13 mouse cellular contexts compared by ENCODE assay signal in the genomic region with DNA sequence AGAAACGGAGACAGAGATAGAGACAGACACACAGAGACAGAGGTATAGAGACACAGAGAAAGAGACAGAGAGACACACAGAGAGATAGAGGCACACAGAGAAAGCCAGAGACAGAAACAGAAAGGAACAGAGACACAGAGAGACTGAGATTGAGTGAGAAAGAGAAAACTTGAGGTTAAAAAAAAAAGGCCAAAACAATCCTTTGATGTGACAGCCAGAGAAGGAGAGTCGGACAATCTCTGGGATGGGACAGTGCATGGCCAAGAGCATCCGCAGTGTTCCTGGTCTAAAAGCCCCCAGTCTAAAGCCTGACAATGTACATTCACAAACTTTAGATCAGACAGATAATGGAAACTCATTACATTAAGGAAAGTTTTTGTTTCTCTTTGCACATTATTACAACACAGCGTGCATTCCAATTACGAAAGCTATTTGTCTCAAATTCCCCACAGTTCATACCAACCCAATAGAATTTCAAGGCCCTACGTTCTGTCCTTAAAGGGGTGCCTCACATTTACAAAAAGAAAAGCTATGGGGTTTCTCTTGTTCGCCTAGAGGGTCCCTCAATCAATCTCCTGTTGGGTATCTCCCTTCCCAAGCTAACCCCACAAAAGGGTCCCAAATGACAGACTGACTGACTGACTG. TPM values are rescaled to one million over a fixed set of nuclear protein-coding genes. Genes with fewer than 3 reads are reported as not detected.
DNase-seq lines count a peak whose midpoint lies in the region; ATAC-seq and TF ChIP-seq lines count a peak whose summit lies in the region.
"Had no signal": no experiment of that assay in that cellular context is flagged by ENCODE, and none has a peak within 500 bp of the region (broad histone marks: within the 10 kb centered on the region; RNA-seq: fewer than 3 reads in every experiment).

No protein-coding gene starts in this region.

- H3K27me3 ChIP-seq in heart, postnatal 0 days (ENCODE audit: control insufficient read depth, insufficient read depth, low read length), result no peaks in the 10 kb centered on the region
- no peaks in the 10 kb centered on the region for H3K27me3 ChIP-seq in heart, embryonic 11.5 days (ENCODE audit: control insufficient read depth, insufficient read depth, low read length)
- no peaks in the 10 kb centered on the region for H3K27me3 ChIP-seq in spleen, adult 2 months (ENCODE audit: control insufficient read depth, insufficient read depth, low read length)
- H3K27me3 ChIP-seq in embryonic facial prominence, embryonic 13.5 days, result no peaks in the 10 kb centered on the region
- H3K27me3 ChIP-seq in stomach, embryonic 15.5 days (replicated peaks), result no peaks in the 10 kb centered on the region
- H3K27me3 ChIP-seq in midbrain, embryonic 11.5 days (ENCODE audit: control insufficient read depth, insufficient read depth, low read length), result no peaks in the 10 kb centered on the region
- H3K27me3 ChIP-seq: hindbrain, embryonic 12.5 days; liver, embryonic 15.5 days had no signal

- 80% methylated on average over 7 of the region's 7 CpGs for WGBS in heart, postnatal 0 days
- WGBS in heart, embryonic 11.5 days (ENCODE audit: insufficient replicate concordance), result 75% methylated on average over 7 of the region's 7 CpGs
- WGBS in spleen, adult 2 months, result 65% methylated on average over 7 of the region's 7 CpGs
- WGBS in embryonic facial prominence, embryonic 13.5 days, result 75% methylated on average over 7 of the region's 7 CpGs
- 80% methylated on average over 7 of the region's 7 CpGs for WGBS in stomach, embryonic 15.5 days
- WGBS in midbrain, embryonic 11.5 days, result 86% methylated on average over 7 of the region's 7 CpGs

- H3K4me3 ChIP-seq in heart, postnatal 0 days (ENCODE audit: low read depth, low read length), result 0 out of 2 replicates have a peak overlapping the region, but pooled peaks have one; percentile 1
- no peak overlapping the region for H3K4me3 ChIP-seq in heart, embryonic 11.5 days (ENCODE audit: low read depth, low read length)
- no peak overlapping the region for H3K4me3 ChIP-seq in spleen, adult 2 months (ENCODE audit: extremely low read depth, insufficient read depth, insufficient read length)
- H3K4me3 ChIP-seq in embryonic facial prominence, embryonic 13.5 days, result no peak overlapping the region
- no peak overlapping the region for H3K4me3 ChIP-seq in stomach, embryonic 15.5 days (replicated peaks)
- no peak overlapping the region for H3K4me3 ChIP-seq in midbrain, embryonic 11.5 days (ENCODE audit: low read depth, low read length)
- no peak overlapping the region for H3K4me3 ChIP-seq in layer of hippocampus, adult 2 months
- H3K4me3 ChIP-seq: hindbrain, embryonic 12.5 days; liver, embryonic 15.5 days had no signal

- H3K4me1 ChIP-seq in heart, postnatal 0 days (ENCODE audit: control insufficient read depth, insufficient read depth), result no peaks in the 10 kb centered on the region
- no peaks in the 10 kb centered on the region for H3K4me1 ChIP-seq in heart, embryonic 11.5 days (ENCODE audit: control insufficient read depth, insufficient read depth, low read length)
- H3K4me1 ChIP-seq in spleen, adult 2 months (ENCODE audit: control insufficient read depth, insufficient read depth, insufficient read length), result peaks cover 16% of the 10 kb centered on the region
- H3K4me1 ChIP-seq in embryonic facial prominence, embryonic 13.5 days, result peaks cover 22% of the 10 kb centered on the region
- peaks cover 11% of the 10 kb centered on the region; the same call in 1 of the 2 replicates for H3K4me1 ChIP-seq in stomach, embryonic 15.5 days
- H3K4me1 ChIP-seq in midbrain, embryonic 11.5 days (ENCODE audit: control insufficient read depth, insufficient read depth, low read length), result no peaks in the 10 kb centered on the region

- no peak overlapping the region for H3K9ac ChIP-seq in heart, postnatal 0 days (replicated peaks; ENCODE audit: low read depth, low read length)
- H3K9ac ChIP-seq in heart, embryonic 11.5 days (ENCODE audit: low read depth, low read length), result no peak overlapping the region
- no peak overlapping the region for H3K9ac ChIP-seq in embryonic facial prominence, embryonic 13.5 days
- H3K9ac ChIP-seq in stomach, embryonic 15.5 days, result no peak overlapping the region
- H3K9ac ChIP-seq in midbrain, embryonic 11.5 days (ENCODE audit: low read length), result no peak overlapping the region
- H3K9ac ChIP-seq: hindbrain, embryonic 12.5 days; liver, embryonic 15.5 days had no signal

- no peak for TF ChIP-seq POLR2A in spleen, adult 2 months (IDR thresholded peaks at IDR 0.05; ENCODE audit: low read depth, low read length)

- H3K36me3 ChIP-seq in heart, postnatal 0 days (replicated peaks; ENCODE audit: control insufficient read depth, insufficient read depth, low read length), result peaks cover 13% of the 10 kb centered on the region
- H3K36me3 ChIP-seq in heart, embryonic 11.5 days (ENCODE audit: control insufficient read depth, insufficient read depth, low read length), result peaks cover 14% of the 10 kb centered on the region
- peaks cover 11% of the 10 kb centered on the region for H3K36me3 ChIP-seq in spleen, adult 2 months (ENCODE audit: control insufficient read depth, insufficient read depth, low read length)
- peaks cover 32% of the 10 kb centered on the region for H3K36me3 ChIP-seq in embryonic facial prominence, embryonic 13.5 days
- peaks cover 17% of the 10 kb centered on the region; the same call in 1 of the 2 replicates for H3K36me3 ChIP-seq in stomach, embryonic 15.5 days
- H3K36me3 ChIP-seq in midbrain, embryonic 11.5 days (ENCODE audit: control insufficient read depth, insufficient read depth, low read length), result no peaks in the 10 kb centered on the region

- ATAC-seq in heart, postnatal 0 days (ENCODE audit: insufficient read depth, low read depth), result no peak
- ATAC-seq in heart, embryonic 11.5 days (replicated peaks; ENCODE audit: insufficient number of reproducible peaks, low FRiP score, low TSS enrichment), result no peak
- no peak for ATAC-seq in embryonic facial prominence, embryonic 13.5 days (ENCODE audit: insufficient number of reproducible peaks, insufficient read depth, low FRiP score, low TSS enrichment, low read depth)
- no peak for ATAC-seq in stomach, embryonic 15.5 days (ENCODE audit: insufficient read depth, low FRiP score, low read depth)
- no peak for ATAC-seq in midbrain, embryonic 11.5 days (ENCODE audit: low FRiP score)

- no peak for TF ChIP-seq EP300 in heart, postnatal 0 days (IDR thresholded peaks at IDR 0.05; ENCODE audit: low read depth)

- H3K27ac ChIP-seq in heart, postnatal 0 days (ENCODE audit: low read depth), result peak overlapping the region; percentile 48; the same call in 1 of the 2 replicates
- H3K27ac ChIP-seq in heart, embryonic 11.5 days (ENCODE audit: low read depth, low read length), result no peak overlapping the region
- peak overlapping the region; percentile 88 for H3K27ac ChIP-seq in spleen, adult 2 months (ENCODE audit: insufficient read depth, low read length)
- 0 out of 2 replicates have a peak overlapping the region, but pooled peaks have one; percentile 51 for H3K27ac ChIP-seq in embryonic facial prominence, embryonic 13.5 days
- H3K27ac ChIP-seq in stomach, embryonic 15.5 days, result peak overlapping the region; percentile 7; the same call in 1 of the 2 replicates
- no peak overlapping the region for H3K27ac ChIP-seq in midbrain, embryonic 11.5 days (ENCODE audit: low read depth, low read length)
- no peak overlapping the region; the same call in 1 of the 2 replicates for H3K27ac ChIP-seq in layer of hippocampus, adult 2 months
- H3K27ac ChIP-seq: hindbrain, embryonic 12.5 days; liver, embryonic 15.5 days had no signal

- no peak for TF ChIP-seq CTCF in heart, postnatal 0 days (IDR thresholded peaks at IDR 0.05; ENCODE audit: low read depth)
- TF ChIP-seq CTCF in spleen, adult 2 months (IDR thresholded peaks at IDR 0.05; ENCODE audit: extremely low read depth, insufficient read depth, insufficient read length, insufficient replicate concordance), result no peak
- no peak for TF ChIP-seq CTCF in layer of hippocampus, adult 2 months (conservative IDR thresholded peaks at IDR 0.05)

- peak overlapping the region; percentile 31; the same call in 1 of the 2 replicates for H3K4me2 ChIP-seq in heart, postnatal 0 days (ENCODE audit: low read depth, low read length)
- H3K4me2 ChIP-seq in heart, embryonic 11.5 days, result no peak overlapping the region
- H3K4me2 ChIP-seq in embryonic facial prominence, embryonic 13.5 days, result no peak overlapping the region
- H3K4me2 ChIP-seq in stomach, embryonic 15.5 days, result no peak overlapping the region
- no peak overlapping the region for H3K4me2 ChIP-seq in midbrain, embryonic 11.5 days
- H3K4me2 ChIP-seq: hindbrain, embryonic 12.5 days; liver, embryonic 15.5 days had no signal

- no peak for DNase-seq in heart, postnatal 0 days (ENCODE audit: low spot score)
- no peak for DNase-seq in spleen, adult 2 months (ENCODE audit: low read depth in 1 of 2, low spot score in 2 of 2)
- no peak for DNase-seq in spleen, postnatal 14 days (ENCODE audit: low spot score in 2 of 2)
- no peak for DNase-seq in midbrain, embryonic 11.5 days (ENCODE audit: low spot score, missing footprints)
- no peak for DNase-seq in layer of hippocampus, adult 2 months (ENCODE audit: low spot score in 2 of 2)
- DNase-seq: cerebellum, adult 2 months; layer of hippocampus, postnatal 36 days; thymus, postnatal 4 days had no signal

- H3K9me3 ChIP-seq in heart, postnatal 0 days (replicated peaks; ENCODE audit: control insufficient read depth, low read length), result no peaks in the 10 kb centered on the region
- no peaks in the 10 kb centered on the region for H3K9me3 ChIP-seq in heart, embryonic 11.5 days (replicated peaks; ENCODE audit: control insufficient read depth, low read length)
- no peaks in the 10 kb centered on the region for H3K9me3 ChIP-seq in embryonic facial prominence, embryonic 13.5 days
- H3K9me3 ChIP-seq in stomach, embryonic 15.5 days, result no peaks in the 10 kb centered on the region
- H3K9me3 ChIP-seq in midbrain, embryonic 11.5 days (ENCODE audit: control insufficient read depth, low read length), result no peaks in the 10 kb centered on the region
- H3K9me3 ChIP-seq: hindbrain, embryonic 12.5 days; liver, embryonic 15.5 days had no signal

RNA-seq across cellular contexts. Expression of gene Arid5b, which starts 39.0 kb away (rescaled TPM):
- total RNA-seq in heart, postnatal 0 days (2014; rRNA removed; ENCODE audit: low replicate concordance), result 14.5 and 24.2 TPM in 2 replicates
- 11.4 and 16.7 TPM in 2 replicates for polyA plus RNA-seq in heart, postnatal 0 days (2015; fragmentation: Nextera tagmentation; extraction: Ambion mirVana)
- 20.6 and 21.1 TPM in 2 replicates for polyA plus RNA-seq in heart, embryonic 11.5 days (2014; fragmentation: Nextera tagmentation; extraction: Ambion mirVana)
- 4.5 and 5.5 TPM in 2 replicates for polyA plus RNA-seq in spleen, adult 2 months (2012; rRNA removed)
- polyA plus RNA-seq in embryonic facial prominence, embryonic 13.5 days (2015; fragmentation: Nextera tagmentation; extraction: Ambion mirVana), result 63.7 and 64.8 TPM in 2 replicates
- 32.3 and 33.1 TPM in 2 replicates for polyA plus RNA-seq in stomach, embryonic 15.5 days (2015; fragmentation: Nextera tagmentation; extraction: Ambion mirVana)
- 13.4 and 13.9 TPM in 2 replicates for polyA plus RNA-seq in midbrain, embryonic 11.5 days (2014; fragmentation: Nextera tagmentation; extraction: Ambion mirVana)
- 10 to 100 TPM; 25.5 to 27.2 TPM for total RNA-seq in layer of hippocampus, adult 2 months (2021)

Comparison
In these comparisons a context has a peak if more than half of its experiments do, and no peak if none do; other contexts are left out.
1. H3K27ac ChIP-seq: peak in heart, postnatal 0 days (single experiment), spleen, adult 2 months (single experiment), embryonic facial prominence, embryonic 13.5 days (single experiment) and stomach, embryonic 15.5 days (single experiment); none in heart, embryonic 11.5 days (single experiment), midbrain, embryonic 11.5 days (single experiment) and layer of hippocampus, adult 2 months (single experiment).